Mouse (Mus musculus) T-helper 2 cell (primary cell): ENCODE data around the gene Med15.
"Not testable (repeated sequence)": the region's sequence is repeated elsewhere in the genome, so short reads cannot be mapped to it uniquely, and the experiment has no call there.

ENCODE experiments used
- in situ Hi-C: fragments of 300-600 bp; cut with MboI, MseI; formaldehyde crosslinking; loops from one replicate; pipeline ENCODE4 v1.15.1; 2025; ENCODE audit warnings: high pct_unique_total_duplicates

Gene Med15

GRCm38 (mm10) chr16:17732841-17733340, at the start of gene Med15:
TSS of gene Med15 (minus strand) at chr16:17732891.
- in situ Hi-C loops: no loop called here

GRCm38 (mm10) chr16:17779692-17780091, 47.0 kb upstream of the Med15 start:
- in situ Hi-C loops: no loop called here

GRCm38 (mm10) chr16:17778223-17778622, 45.5 kb upstream of the Med15 start:
- in situ Hi-C loops: no loop called here

GRCm38 (mm10) chr16:17776828-17777227, 44.1 kb upstream of the Med15 start:
- in situ Hi-C loops: no loop called here

GRCm38 (mm10) chr16:17771117-17771865, 38.6 kb upstream of the Med15 start:
- in situ Hi-C loops: no loop called here

- in situ Hi-C loops: no loop called here
Observed at GRCm38 (mm10) chr16:17768834-17769233, 36.1 kb upstream of the Med15 start.

- in situ Hi-C loops: no loop called here
Observed at GRCm38 (mm10) chr16:17764108-17764511, 31.4 kb upstream of the Med15 start.

- in situ Hi-C loops: no loop called here
Observed at GRCm38 (mm10) chr16:17761074-17761473, 28.4 kb upstream of the Med15 start.

GRCm38 (mm10) chr16:17760657-17761056, 28.0 kb upstream of the Med15 start:
- in situ Hi-C loops: no loop called here

GRCm38 (mm10) chr16:17759813-17760321, 27.2 kb upstream of the Med15 start:
- in situ Hi-C loops: no loop called here

- in situ Hi-C loops: no loop called here
Observed at GRCm38 (mm10) chr16:17759344-17759773, 26.7 kb upstream of the Med15 start, which contains the start of gene Klhl22. TSS of gene Klhl22 (plus strand) at chr16:17759618.

GRCm38 (mm10) chr16:17758902-17759301, 26.2 kb upstream of the Med15 start:
- in situ Hi-C loops: no loop called here

GRCm38 (mm10) chr16:17757756-17758155, 25.1 kb upstream of the Med15 start:
- in situ Hi-C loops: no loop called here

- in situ Hi-C loops: no loop called here
Observed at GRCm38 (mm10) chr16:17753686-17754085, 21.0 kb upstream of the Med15 start.

- in situ Hi-C loops: no loop called here
Observed at GRCm38 (mm10) chr16:17753001-17753400, 20.3 kb upstream of the Med15 start.

- in situ Hi-C loops: no loop called here
Observed at GRCm38 (mm10) chr16:17745067-17745466, 12.4 kb upstream of the Med15 start.

GRCm38 (mm10) chr16:17744536-17744935, 11.8 kb upstream of the Med15 start:
- in situ Hi-C loops: loop anchor here (5.0 kb wide), 1 partner anchor 58 kb away; no protein-coding TSS in a partner anchor

- in situ Hi-C loops: loop anchor here (5.0 kb wide), 1 partner anchor 59 kb away; no protein-coding TSS in a partner anchor
Observed at GRCm38 (mm10) chr16:17743279-17743678, 10.6 kb upstream of the Med15 start.

- in situ Hi-C loops: loop anchor here (5.0 kb wide), 1 partner anchor 59 kb away; no protein-coding TSS in a partner anchor
Observed at GRCm38 (mm10) chr16:17742810-17743209, 10.1 kb upstream of the Med15 start.

- in situ Hi-C loops: loop anchor here (5.0 kb wide), 1 partner anchor 62 kb away; no protein-coding TSS in a partner anchor
Observed at GRCm38 (mm10) chr16:17740080-17740479, 7.4 kb upstream of the Med15 start.

GRCm38 (mm10) chr16:17736156-17736555, 3.5 kb upstream of the Med15 start:
- in situ Hi-C loops: no loop called here

GRCm38 (mm10) chr16:17734872-17735271, 2.2 kb upstream of the Med15 start:
- in situ Hi-C loops: not testable (repeated sequence)

- in situ Hi-C loops: no loop called here
Observed at GRCm38 (mm10) chr16:17733646-17734045, 955 bp upstream of the Med15 start.
